Mouse (Mus musculus) ovary, postnatal 14 days (tissue): Measurements from ENCODE around the gene Hist1h3f.
A peak's percentile ranks its signal among the peaks of the same experiment; 100 is the strongest.

ENCODE experiments used
- DNase-seq: peaks from one replicate; pipeline ENCODE4 v3.0.0; 2022; ENCODE audit warnings: low spot score

Gene Hist1h3f

GRCm38 (mm10) chr13:23543965-23544786, at the start of gene Hist1h3f:
Hist1h3f (plus strand) TSS chr13:23544052.
- DNase-seq: no peak

- no peak for DNase-seq
Measured at GRCm38 (mm10) chr13:23495526-23495925, 48.3 kb upstream of the Hist1h3f start.

GRCm38 (mm10) chr13:23497656-23498321, 46.1 kb upstream of the Hist1h3f start:
- DNase-seq: no peak

- DNase-seq: no peak
Measured at GRCm38 (mm10) chr13:23498653-23499052, 45.2 kb upstream of the Hist1h3f start.

DNA sequence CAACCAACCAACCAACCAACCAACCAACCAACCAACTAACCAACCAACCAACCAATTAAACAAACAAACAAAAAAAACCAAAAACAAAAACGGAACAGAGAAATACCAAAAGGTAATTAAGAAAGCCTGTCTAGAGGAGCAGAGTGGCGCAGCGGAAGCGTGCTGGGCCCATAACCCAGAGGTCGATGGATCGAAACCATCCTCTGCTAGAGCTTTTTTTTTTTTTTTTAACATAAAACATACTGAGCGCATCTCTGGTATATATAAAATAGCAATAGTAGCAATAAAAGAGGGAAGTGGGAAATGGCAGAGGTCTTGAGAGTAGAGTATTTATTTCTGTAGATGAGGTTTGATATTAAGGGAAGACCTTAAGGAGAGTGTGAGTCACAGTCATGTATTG, 43.9 kb upstream of the Hist1h3f start:
- no peak for DNase-seq

- no peak for DNase-seq
Measured at GRCm38 (mm10) chr13:23500424-23501200, 43.2 kb upstream of the Hist1h3f start.

DNA sequence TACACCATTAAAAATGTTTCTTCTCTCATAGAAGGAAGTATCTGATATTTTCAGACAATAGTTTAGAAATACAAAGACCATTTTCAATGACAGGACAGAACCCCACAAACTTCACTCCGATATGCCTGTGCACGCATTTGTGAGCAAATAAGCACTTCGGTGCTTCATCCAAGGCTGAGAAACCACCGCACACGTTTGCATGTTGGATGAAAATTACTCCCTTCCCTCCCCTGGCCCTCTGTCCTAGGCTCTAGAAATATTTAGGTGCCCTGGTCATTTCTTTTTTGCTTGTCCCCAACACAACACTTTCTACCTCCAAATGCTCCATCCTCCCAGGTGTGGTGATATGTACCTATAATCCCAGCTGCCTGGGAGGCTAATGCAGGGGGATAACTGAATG, 42.3 kb upstream of the Hist1h3f start:
- DNase-seq: no peak

DNA sequence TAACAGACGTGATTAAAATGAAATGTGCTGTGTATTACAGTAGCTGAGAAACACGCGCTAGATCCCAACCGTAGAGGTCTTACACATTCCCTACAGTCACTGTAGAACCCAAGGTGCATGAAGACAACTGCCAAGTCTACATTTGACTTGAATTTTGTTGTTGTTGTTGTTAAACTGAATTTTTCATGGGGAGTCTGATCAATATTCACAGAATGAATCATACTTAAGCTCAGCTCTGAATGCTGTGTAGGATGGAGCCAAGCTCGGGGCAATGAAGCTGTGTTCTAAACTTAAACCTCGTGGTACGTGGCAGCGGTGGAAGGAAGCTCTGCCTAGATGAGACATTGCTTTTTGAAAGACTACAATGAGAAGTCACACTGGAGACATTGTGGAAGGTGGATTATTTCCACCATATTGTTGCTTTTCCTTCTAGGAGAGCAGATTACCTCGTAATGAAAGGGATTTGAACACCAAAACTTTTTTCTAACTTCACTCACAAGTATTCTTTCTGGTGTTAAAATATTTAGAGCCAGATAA, 41.8 kb upstream of the Hist1h3f start:
- DNase-seq: no peak

GRCm38 (mm10) chr13:23502916-23503315, 40.9 kb upstream of the Hist1h3f start:
- no peak for DNase-seq

DNA sequence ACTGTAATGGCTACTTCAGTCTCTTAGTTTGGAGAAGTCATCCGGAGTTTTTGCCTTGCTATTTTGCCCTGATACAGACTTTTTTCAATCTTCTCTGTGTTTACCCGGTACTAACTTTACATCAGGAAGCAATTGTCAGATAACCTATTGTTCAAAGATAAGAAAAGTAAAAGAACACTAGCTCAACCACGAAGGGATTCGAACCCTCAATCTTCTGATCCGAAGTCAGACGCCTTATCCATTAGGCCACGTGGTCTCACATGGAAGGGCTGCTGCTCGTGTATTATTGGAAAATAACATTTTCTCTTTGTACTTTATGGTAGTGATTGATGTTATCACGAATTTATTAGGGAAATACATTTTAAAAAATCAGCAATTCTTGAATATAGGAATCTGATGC, 40.1 kb upstream of the Hist1h3f start:
- no peak for DNase-seq

- no peak for DNase-seq
Measured at GRCm38 (mm10) chr13:23505662-23506345, 38.0 kb upstream of the Hist1h3f start.

GRCm38 (mm10) chr13:23506351-23506750, 37.5 kb upstream of the Hist1h3f start:
- no peak for DNase-seq

DNA sequence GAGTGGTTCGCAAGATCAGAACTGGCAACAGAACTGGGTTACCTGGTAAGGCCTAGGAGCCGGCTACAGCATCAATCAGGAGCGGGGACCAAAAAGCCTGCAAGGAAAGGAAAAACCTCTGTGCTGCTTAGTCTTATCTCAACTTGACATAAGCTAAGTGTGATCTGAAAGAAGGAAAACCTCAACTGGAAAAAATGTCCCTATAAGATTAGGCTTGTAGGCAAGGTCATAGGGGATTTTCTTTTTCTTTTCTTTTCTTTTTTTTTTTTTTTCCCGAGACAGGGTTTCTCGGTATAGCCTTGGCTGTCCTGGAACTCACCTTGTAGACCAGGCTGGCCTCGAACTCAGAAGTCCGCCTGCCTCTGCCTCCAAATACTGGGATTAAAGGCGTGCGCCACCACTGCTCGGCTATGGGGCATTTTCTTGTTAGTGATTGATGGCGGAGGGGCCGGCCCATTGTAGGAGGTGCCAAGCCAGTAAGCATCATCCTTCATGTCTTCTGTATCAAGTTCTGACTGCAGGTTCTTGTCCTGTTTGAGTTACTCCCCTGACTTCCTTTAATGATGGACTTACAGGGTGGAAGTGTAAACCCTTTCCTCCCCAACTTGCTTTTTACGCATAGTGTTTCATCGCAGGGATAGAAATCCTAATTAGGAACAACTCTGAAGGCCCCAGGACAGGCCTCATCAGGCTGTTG, 36.9 kb upstream of the Hist1h3f start:
- DNase-seq: no peak

GRCm38 (mm10) chr13:23510127-23510526, 33.7 kb upstream of the Hist1h3f start:
- no peak for DNase-seq

DNA sequence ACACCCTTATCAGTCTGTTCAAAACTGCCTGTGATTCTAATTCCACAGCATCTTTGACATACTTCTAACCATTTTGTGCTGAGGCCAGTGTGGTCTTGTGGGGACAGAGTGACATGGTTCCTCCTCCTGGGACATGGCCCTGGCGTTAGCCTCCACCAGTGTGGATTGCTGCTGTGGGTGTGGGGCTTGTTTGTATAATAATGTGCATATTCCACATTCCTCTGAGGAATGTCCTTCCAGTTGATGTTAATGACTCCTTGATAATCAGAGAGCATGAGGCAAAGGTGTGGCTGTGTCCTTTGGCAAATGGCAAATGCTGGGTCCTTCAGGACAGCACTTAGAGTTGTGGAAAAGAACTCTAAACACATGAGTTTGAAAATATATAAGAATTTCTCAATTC, 30.3 kb upstream of the Hist1h3f start:
- DNase-seq: no peak

DNA sequence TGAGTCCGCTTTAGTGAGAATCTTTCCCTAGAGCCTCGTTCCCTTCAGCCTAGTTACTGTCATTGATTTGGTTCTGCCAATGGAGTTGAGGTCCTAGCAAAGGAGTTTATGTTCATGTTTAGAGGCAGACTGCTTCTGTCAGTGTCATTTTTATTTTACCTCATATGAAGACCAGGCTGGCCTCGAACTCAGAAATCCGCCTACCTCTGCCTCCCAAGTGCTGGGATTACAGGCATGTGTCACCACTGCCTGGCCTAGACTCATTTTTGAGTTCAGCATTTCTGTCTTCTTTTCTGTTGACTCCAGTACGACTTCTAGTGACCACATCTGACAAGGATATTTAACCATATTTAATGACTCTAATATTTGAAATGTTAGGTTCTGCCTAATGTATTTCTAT, 28.6 kb upstream of the Hist1h3f start:
- no peak for DNase-seq

DNA sequence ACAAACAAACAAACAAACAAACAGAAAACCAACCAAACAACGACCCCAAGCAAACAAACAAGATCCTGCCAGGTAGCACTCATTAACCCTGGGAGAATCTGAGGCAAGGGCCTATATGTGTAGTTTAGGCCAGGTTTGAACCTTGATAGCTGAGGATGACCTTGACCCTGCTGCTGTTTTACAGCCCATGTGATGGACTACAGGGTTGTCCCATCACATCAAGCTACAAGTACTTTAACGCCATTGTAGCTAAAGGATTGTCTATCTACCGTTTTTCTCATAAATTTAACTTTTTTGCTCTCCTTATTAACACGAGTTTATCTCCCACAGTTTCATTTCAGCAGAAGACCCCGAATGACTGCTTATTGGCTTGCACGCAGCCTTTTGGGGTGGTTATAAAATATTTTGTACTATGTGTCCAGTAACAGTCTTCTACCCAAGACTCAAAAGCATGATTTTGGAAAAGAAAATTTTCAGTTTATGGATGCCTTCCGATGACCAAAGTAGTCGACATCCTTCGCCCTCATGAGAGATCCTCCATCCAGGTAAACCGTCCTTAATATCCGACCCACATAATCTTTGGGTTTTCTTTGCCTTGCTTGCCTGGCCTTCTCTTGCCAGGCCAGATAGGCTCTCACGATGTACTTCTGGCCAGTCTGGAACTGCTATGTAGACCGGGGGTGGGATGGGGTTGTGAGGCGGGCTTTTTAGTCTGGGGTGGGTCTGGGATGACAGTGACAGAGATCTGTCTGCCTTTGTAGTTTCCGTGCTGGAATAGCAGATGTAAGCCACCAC, 27.8 kb upstream of the Hist1h3f start:
- DNase-seq: no peak

- DNase-seq: peak; percentile 61
Measured at GRCm38 (mm10) chr13:23516822-23517602, 26.8 kb upstream of the Hist1h3f start.

GRCm38 (mm10) chr13:23517603-23518294, 26.1 kb upstream of the Hist1h3f start:
- peak; percentile 85 for DNase-seq
